Mouse (Mus musculus) liver, postnatal 0 days (tissue): Measurements from ENCODE around the gene Hoxa1. TPM values are rescaled to one million over a fixed set of nuclear protein-coding genes. Genes with fewer than 3 reads are reported as not detected.
A peak's percentile ranks its signal among the peaks of the same experiment; 100 is the strongest.

Experiments used
- ATAC-seq: fragments of 200-750 bp; cut with Nextera tagmentation; 2 replicates; pipeline ENCODE4 v1.8.0; 2017; ENCODE audit warnings: mild to moderate bottlenecking, moderate library complexity
- DNase-seq: peaks from one replicate; pipeline ENCODE4 v3.0.0-alpha.2; 2016
- H3K27ac ChIP-seq: fragments of 300-500 bp; sonication (generic); 2 replicates; pipeline ENCODE4 v1.5.1; 2014; ENCODE audit warnings: antibody characterized with exemption, moderate library complexity, mild to moderate bottlenecking, low read depth
- H3K27me3 ChIP-seq: fragments of 300-500 bp; sonication (generic); 2 replicates; pipeline ENCODE4 v1.6.1; 2014; ENCODE audit warnings: low read length, control low read depth, mixed read lengths; ENCODE audit not compliant: insufficient read depth
- H3K36me3 ChIP-seq: fragments of 300-500 bp; sonication (generic); replicated peaks from 2 replicates; pipeline ENCODE4 v1.6.1; 2014; ENCODE audit warnings: mild to moderate bottlenecking, control low read depth, low read length, moderate library complexity, mixed read lengths; ENCODE audit not compliant: insufficient read depth
- H3K4me1 ChIP-seq: fragments of 300-500 bp; sonication (generic); 2 replicates; pipeline ENCODE4 v1.6.1; 2014; ENCODE audit warnings: antibody characterized with exemption, mild to moderate bottlenecking, control low read depth; ENCODE audit not compliant: insufficient read depth
- H3K4me2 ChIP-seq: fragments of 300-500 bp; sonication (generic); 2 replicates; pipeline ENCODE4 v1.6.1; 2014; ENCODE audit warnings: low read depth, mild to moderate bottlenecking, low read length, moderate library complexity, mixed read lengths
- H3K4me3 ChIP-seq: fragments of 300-500 bp; sonication (generic); 2 replicates; pipeline ENCODE4 v1.5.1; 2014; ENCODE audit warnings: low read depth, low read length
- H3K9ac ChIP-seq: fragments of 300-500 bp; sonication (generic); replicated peaks from 2 replicates; pipeline ENCODE4 v1.6.1; 2014; ENCODE audit warnings: mild to moderate bottlenecking, moderate library complexity
- H3K9me3 ChIP-seq: fragments of 300-500 bp; sonication (generic); 2 replicates; pipeline ENCODE4 v1.6.1; 2016; ENCODE audit warnings: mild to moderate bottlenecking, control low read depth, low read length, mixed read lengths
- CTCF ChIP-seq: sonication (generic); IDR thresholded peaks from 2 replicates; pipeline ENCODE4 v1.5.1; 2016; ENCODE audit warnings: antibody characterized with exemption, low read depth
- EP300 ChIP-seq: IDR thresholded peaks from 2 replicates; pipeline ENCODE4 v1.6.1; 2016; ENCODE audit warnings: antibody characterized with exemption, low read depth, mild to moderate bottlenecking
- WGBS: fragments of 180-500 bp; shearing (Covaris S2); extraction: QIAGEN DNeasy Blood & Tissue Kit; methylation state at CpG from one replicate; pipeline ENCODE4 v1.1.7; 2014; ENCODE audit not compliant: insufficient replicate concordance; 5-methylcytosine and 5-hydroxymethylcytosine counted together
- polyA plus RNA-seq: library from polyadenylated mRNA; unstranded; fragments of >200 nt; fragmentation: Nextera tagmentation; extraction: Ambion mirVana; gene quantifications from 2 replicates; pipeline ENCODE4 v1.2.1, GENCODE M21; 2015

The Hoxa1 gene
- polyA plus RNA-seq, 1 experiment from 2014 or later = 0.16 TPM

DNA sequence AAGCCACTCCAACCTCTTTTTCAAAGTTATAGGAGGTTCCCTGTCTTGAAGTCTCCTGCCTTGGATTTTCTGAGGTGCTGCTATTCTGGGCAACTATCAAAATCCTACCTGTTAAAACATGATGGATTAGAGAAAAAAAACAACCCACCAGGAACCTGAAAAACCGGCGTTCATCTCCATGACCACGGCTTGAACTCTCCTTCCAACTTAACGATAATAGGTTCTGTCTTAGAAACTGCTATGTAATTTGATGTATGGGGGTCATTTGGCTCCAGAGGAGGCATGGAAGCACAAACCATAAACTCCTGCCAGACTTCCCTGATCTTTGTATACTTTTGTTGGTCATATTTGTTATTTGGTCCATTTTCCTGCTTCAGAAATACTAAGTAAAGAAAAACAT is 15.5 kb upstream of the Hoxa1 start:
- H3K27me3 ChIP-seq = peaks cover 86% of the 10 kb centered on the region

DNA sequence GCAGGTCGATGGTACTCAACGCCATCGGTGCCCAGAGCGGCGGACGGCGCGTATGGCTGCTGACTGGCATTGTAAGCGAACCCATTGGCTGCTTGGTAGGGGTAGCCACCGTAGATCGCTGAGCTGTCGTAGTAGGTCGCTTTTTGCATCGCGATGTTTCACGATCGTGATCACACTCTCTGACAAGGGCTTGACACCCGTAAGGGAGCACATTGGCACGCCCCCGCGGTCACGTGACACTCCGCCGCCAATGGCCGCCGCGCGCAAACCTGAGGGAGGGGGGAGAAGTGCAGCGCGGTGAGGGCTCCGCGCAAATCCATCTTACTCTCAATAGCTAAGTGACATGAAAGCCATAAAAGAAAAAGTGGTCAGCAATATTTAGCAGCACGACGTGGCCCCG is 14.4 kb upstream of the Hoxa1 start:
- Histone ChIP-seq H3K27ac (0 out of 2 replicates have a peak overlapping the region, but pooled peaks have one; percentile 39), H3K27me3 (peaks cover 90% of the 10 kb centered on the region), H3K9me3 (no peaks in the 10 kb centered on the region), H3K4me3 (no peak overlapping the region), H3K36me3 (no peaks in the 10 kb centered on the region), H3K4me2 (peak overlapping the region; percentile 45), H3K9ac (no peak overlapping the region), H3K4me1 (peaks cover 3% of the 10 kb centered on the region; the same call in 1 of the 2 replicates)
- ATAC-seq (peak; percentile 54), DNase-seq (peak; percentile 76)
- no peak for TF ChIP-seq EP300
- TF ChIP-seq CTCF = no peak
- WGBS = 19% methylated on average over 35 of the region's 35 CpGs

More for the DNA sequence above, 15.5 kb upstream of the Hoxa1 start:
- Histone ChIP-seq H3K4me1 (peaks cover 3% of the 10 kb centered on the region; the same call in 1 of the 2 replicates), H3K4me2 (no peak overlapping the region), H3K9me3 (no peaks in the 10 kb centered on the region), H3K27ac (no peak overlapping the region), H3K9ac (no peak overlapping the region), H3K4me3 (no peak overlapping the region), H3K36me3 (no peaks in the 10 kb centered on the region)
- DNase-seq (no peak), ATAC-seq (no peak)
- 27% methylated on average over 4 of the region's 4 CpGs for WGBS
- TF ChIP-seq EP300 (no peak), CTCF (no peak)

DNA sequence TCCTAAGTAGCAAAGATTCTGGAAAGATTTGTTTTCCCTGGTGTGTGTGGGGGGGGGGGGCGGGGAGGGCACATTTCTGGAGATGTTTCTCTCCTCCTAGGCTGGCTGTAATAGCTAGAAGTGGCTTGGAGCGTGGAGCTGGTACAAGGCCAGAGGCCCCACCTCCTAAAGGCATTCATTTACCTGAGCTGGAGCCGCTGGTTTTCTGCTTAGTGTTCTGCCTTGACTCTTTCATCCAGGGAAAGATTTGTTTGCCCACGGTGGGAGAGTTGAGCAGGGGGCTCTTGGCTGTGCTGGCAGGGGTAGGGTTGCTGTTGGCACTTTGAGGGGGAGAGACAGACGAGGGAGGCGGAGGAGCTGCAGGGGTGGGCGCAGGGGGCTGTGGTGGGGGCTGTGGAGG is 13.8 kb upstream of the Hoxa1 start:
- Histone ChIP-seq H3K36me3 (no peaks in the 10 kb centered on the region), H3K9me3 (no peaks in the 10 kb centered on the region), H3K4me3 (no peak overlapping the region), H3K9ac (no peak overlapping the region), H3K27ac (0 out of 2 replicates have a peak overlapping the region, but pooled peaks have one; percentile 22), H3K4me2 (peak overlapping the region; percentile 45; the same call in 1 of the 2 replicates), H3K4me1 (peaks cover 3% of the 10 kb centered on the region; the same call in 1 of the 2 replicates), H3K27me3 (peaks cover 90% of the 10 kb centered on the region)
- no peak for TF ChIP-seq CTCF
- no peak for TF ChIP-seq EP300
- 51% methylated on average over 7 of the region's 7 CpGs for whole genome bisulfite sequencing
- no peak for ATAC-seq
- no peak for DNase-seq

DNA sequence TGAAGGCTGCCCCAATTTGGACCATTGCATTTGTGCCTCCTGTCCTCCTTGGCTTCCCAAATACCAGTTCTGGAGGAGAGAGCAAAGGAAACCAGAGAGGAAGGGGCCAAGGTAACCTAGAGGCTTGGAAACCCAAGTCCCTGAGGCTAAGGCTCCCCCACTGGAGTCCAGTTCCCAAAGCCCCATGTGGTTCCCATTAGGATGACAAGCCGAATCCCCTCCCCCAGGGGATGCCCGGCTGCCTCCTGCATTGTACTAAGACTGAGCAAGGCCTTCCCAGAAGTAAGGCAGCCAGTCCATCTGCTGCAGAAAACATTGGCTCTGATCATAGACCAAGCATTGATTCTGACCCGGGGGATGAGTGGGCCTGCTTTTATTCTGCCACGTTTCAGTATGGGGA is 13.2 kb upstream of the Hoxa1 start:
- Histone ChIP-seq H3K4me3 (no peak overlapping the region), H3K27me3 (peaks cover 90% of the 10 kb centered on the region), H3K9ac (no peak overlapping the region), H3K9me3 (no peaks in the 10 kb centered on the region), H3K27ac (0 out of 2 replicates have a peak overlapping the region, but pooled peaks have one; percentile 37), H3K4me2 (no peak overlapping the region), H3K4me1 (peaks cover 3% of the 10 kb centered on the region; the same call in 1 of the 2 replicates), H3K36me3 (no peaks in the 10 kb centered on the region)
- DNase-seq (no peak), ATAC-seq (no peak)
- no peak for TF ChIP-seq EP300
- no peak for TF ChIP-seq CTCF
- 41% methylated on average over 4 of the region's 4 CpGs for WGBS

DNA sequence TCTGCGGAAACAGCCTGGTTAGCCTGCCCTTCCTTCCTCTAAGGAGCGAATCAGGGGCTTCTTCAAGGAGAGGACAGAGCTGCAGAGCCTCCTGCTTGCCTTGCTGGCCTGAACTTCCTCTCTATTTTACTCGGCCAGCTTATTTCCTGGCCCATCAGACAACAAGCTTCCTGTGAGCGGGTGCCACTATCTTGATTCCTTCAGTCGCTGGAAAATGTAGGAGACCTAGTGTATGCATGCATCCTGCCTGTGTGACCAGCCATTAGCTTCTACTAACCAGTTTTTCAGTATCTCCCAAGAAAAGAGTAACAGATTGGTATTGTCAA is 12.7 kb upstream of the Hoxa1 start:
- no peak overlapping the region for H3K4me3 ChIP-seq
- no peaks in the 10 kb centered on the region for H3K9me3 ChIP-seq
- DNase-seq = peak; percentile 18
- H3K27ac ChIP-seq = peak overlapping the region; percentile 67; the same call in 1 of the 2 replicates
- H3K36me3 ChIP-seq = no peaks in the 10 kb centered on the region
- H3K9ac ChIP-seq = no peak overlapping the region
- no peak; the same call in 1 of the 2 replicates for ATAC-seq
- TF ChIP-seq EP300 = no peak
- TF ChIP-seq CTCF = no peak
- H3K27me3 ChIP-seq = peaks cover 90% of the 10 kb centered on the region
- no peak overlapping the region for H3K4me2 ChIP-seq
- H3K4me1 ChIP-seq = peaks cover 3% of the 10 kb centered on the region; the same call in 1 of the 2 replicates
- 4% methylated on average over 5 of the region's 5 CpGs for WGBS

DNA sequence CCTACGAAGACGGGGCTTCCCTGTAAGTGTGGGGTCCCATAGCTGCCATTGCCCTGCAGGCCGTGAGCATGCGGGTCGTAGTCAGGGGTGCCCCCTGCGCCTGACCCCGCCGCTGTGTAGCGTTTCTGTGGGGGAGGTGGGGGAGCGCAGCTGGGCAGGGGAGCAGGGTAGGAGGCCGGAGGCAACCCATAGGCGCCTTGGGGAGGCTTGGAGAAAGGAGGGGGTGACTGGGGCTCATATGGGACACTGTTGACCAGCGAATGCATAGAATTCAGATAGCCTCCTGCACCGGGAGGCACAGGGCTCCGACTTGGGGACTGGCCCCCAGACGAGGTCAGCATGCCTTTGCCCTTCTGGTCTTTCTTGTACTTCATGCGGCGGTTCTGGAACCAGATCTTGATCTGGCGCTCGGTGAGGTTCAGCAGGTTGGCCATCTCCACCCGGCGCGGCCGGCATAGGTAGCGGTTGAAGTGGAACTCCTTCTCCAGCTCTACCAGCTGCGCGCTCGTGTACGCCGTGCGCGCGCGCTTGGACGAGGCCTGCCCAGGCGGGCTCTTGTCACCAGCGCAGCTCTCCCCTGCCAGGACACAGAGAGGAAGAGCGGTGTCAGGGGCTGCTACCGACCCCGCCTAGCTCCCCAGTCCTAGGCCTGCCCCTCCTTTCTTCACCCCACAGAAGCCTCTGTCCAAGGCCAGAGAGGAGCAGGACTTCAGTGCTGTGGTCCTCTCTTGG is 12.2 kb upstream of the Hoxa1 start:
- peak; percentile 68 for ATAC-seq
- no peak overlapping the region for H3K4me3 ChIP-seq
- peaks cover 92% of the 10 kb centered on the region for H3K27me3 ChIP-seq
- WGBS = 20% methylated on average over 40 of the region's 40 CpGs
- TF ChIP-seq CTCF = no peak
- TF ChIP-seq EP300 = no peak
- peaks cover 3% of the 10 kb centered on the region; the same call in 1 of the 2 replicates for H3K4me1 ChIP-seq
- H3K9me3 ChIP-seq = no peaks in the 10 kb centered on the region
- H3K4me2 ChIP-seq = peak overlapping the region; percentile 38
- H3K9ac ChIP-seq = 0 out of 2 replicates have a peak overlapping the region, but pooled peaks have one; percentile 26
- no peaks in the 10 kb centered on the region for H3K36me3 ChIP-seq
- DNase-seq = peak; percentile 23
- peak overlapping the region; percentile 67 for H3K27ac ChIP-seq
